In genomic region chr3:154861921-154862320, GRCm38 (mm10) we compare ENCODE assay signal across 27 mouse cellular contexts.
"Had no signal": no experiment of that assay in that cellular context is flagged by ENCODE, and none has a peak within 500 bp of the region (broad histone marks: within the 10 kb centered on the region; RNA-seq: fewer than 3 reads in every experiment).

No protein-coding gene starts in this region.

- H3K27ac ChIP-seq: heart, embryonic 10.5 days; heart, embryonic 13.5 days; heart, embryonic 15.5 days; hindbrain, embryonic 13.5 days; hindbrain, embryonic 15.5 days; hindbrain, postnatal 0 days; kidney, embryonic 15.5 days; kidney, postnatal 0 days; layer of hippocampus, adult 2 months; left cerebral cortex, adult 2 months; limb, embryonic 10.5 days; limb, embryonic 12.5 days; liver, embryonic 13.5 days; liver, embryonic 15.5 days had no signal

- H3K4me2 ChIP-seq: heart, embryonic 13.5 days; heart, embryonic 15.5 days; hindbrain, embryonic 13.5 days; hindbrain, embryonic 15.5 days; kidney, embryonic 15.5 days; limb, embryonic 12.5 days; liver, embryonic 11.5 days; liver, embryonic 13.5 days; liver, embryonic 15.5 days had no signal

- H3K9me3 ChIP-seq: heart, embryonic 10.5 days; heart, embryonic 13.5 days; heart, embryonic 15.5 days; hindbrain, embryonic 13.5 days; hindbrain, embryonic 15.5 days; kidney, embryonic 15.5 days; limb, embryonic 10.5 days; limb, embryonic 12.5 days; liver, embryonic 13.5 days; liver, embryonic 15.5 days had no signal

- H3K9ac ChIP-seq: heart, embryonic 13.5 days; heart, embryonic 15.5 days; hindbrain, embryonic 13.5 days; hindbrain, embryonic 15.5 days; kidney, embryonic 15.5 days; limb, embryonic 12.5 days; liver, embryonic 13.5 days; liver, embryonic 15.5 days had no signal

- H3K36me3 ChIP-seq: heart, embryonic 10.5 days; heart, embryonic 13.5 days; heart, embryonic 15.5 days; hindbrain, embryonic 13.5 days; hindbrain, embryonic 15.5 days; kidney, embryonic 15.5 days; limb, embryonic 10.5 days; limb, embryonic 12.5 days; liver, embryonic 13.5 days; liver, embryonic 15.5 days had no signal

- H3K4me3 ChIP-seq: heart, embryonic 10.5 days; heart, embryonic 13.5 days; heart, embryonic 15.5 days; hindbrain, embryonic 13.5 days; hindbrain, embryonic 15.5 days; kidney, embryonic 15.5 days; layer of hippocampus, adult 2 months; left cerebral cortex, adult 2 months; limb, embryonic 10.5 days; limb, embryonic 12.5 days; liver, embryonic 13.5 days; liver, embryonic 15.5 days had no signal

- DNase-seq: gastrocnemius, postnatal 14 days; gastrocnemius, postnatal 36 days; heart, adult 18-20 months; heart, postnatal 14 days; heart, postnatal 36 days; kidney, adult 11 months; kidney, adult 2 months; kidney, adult 9 months; kidney, postnatal 25 days; kidney, postnatal 4 days; liver; liver, embryonic 13.5 days had no signal

- ATAC-seq: hindbrain, postnatal 0 days; intestine, embryonic 16.5 days had no signal

- H3K4me1 ChIP-seq: heart, embryonic 10.5 days; heart, embryonic 15.5 days; hindbrain, embryonic 13.5 days; hindbrain, embryonic 15.5 days; kidney, embryonic 15.5 days; limb, embryonic 10.5 days; limb, embryonic 12.5 days; liver, embryonic 13.5 days; liver, embryonic 15.5 days had no signal

- H3K27me3 ChIP-seq: heart, embryonic 13.5 days; heart, embryonic 15.5 days; hindbrain, embryonic 13.5 days; hindbrain, embryonic 15.5 days; kidney, embryonic 15.5 days; limb, embryonic 12.5 days; liver, embryonic 13.5 days; liver, embryonic 15.5 days had no signal
